Mouse (Mus musculus) midbrain, embryonic 15.5 days (tissue): ENCODE data around the gene AC170998.1. TPM values are rescaled to one million over a fixed set of nuclear protein-coding genes. Genes with fewer than 3 reads are reported as not detected.
"Not testable (repeated sequence)": the region's sequence is repeated elsewhere in the genome, so short reads cannot be mapped to it uniquely, and the experiment has no call there.

Experiments
- ATAC-seq: fragments of 200-750 bp; cut with Nextera tagmentation; replicated peaks from 2 replicates; pipeline ENCODE4 v1.8.0; 2017; ENCODE audit warnings: moderate TSS enrichment
- H3K27ac ChIP-seq: fragments of 300-500 bp; sonication (generic); 2 replicates; pipeline ENCODE4 v1.5.1; 2015; ENCODE audit warnings: mild to moderate bottlenecking, inconsistent platforms
- H3K27me3 ChIP-seq: fragments of 300-500 bp; sonication (generic); replicated peaks from 2 replicates; pipeline ENCODE4 v1.6.1; 2015; ENCODE audit warnings: inconsistent platforms
- H3K36me3 ChIP-seq: fragments of 300-500 bp; sonication (generic); replicated peaks from 2 replicates; pipeline ENCODE4 v1.6.1; 2015; ENCODE audit warnings: inconsistent platforms
- H3K4me1 ChIP-seq: fragments of 300-500 bp; sonication (generic); 2 replicates; pipeline ENCODE4 v1.6.1; 2015; ENCODE audit warnings: inconsistent platforms
- H3K4me2 ChIP-seq: fragments of 300-500 bp; sonication (generic); 2 replicates; pipeline ENCODE4 v1.6.1; 2015; ENCODE audit warnings: inconsistent platforms, mild to moderate bottlenecking, moderate library complexity
- H3K4me3 ChIP-seq: fragments of 300-500 bp; sonication (generic); 2 replicates; pipeline ENCODE4 v1.5.1; 2015; ENCODE audit warnings: mild to moderate bottlenecking, inconsistent platforms
- H3K9ac ChIP-seq: fragments of 300-500 bp; sonication (generic); 2 replicates; pipeline ENCODE4 v1.6.1; 2015; ENCODE audit warnings: mild to moderate bottlenecking, inconsistent platforms
- H3K9me3 ChIP-seq: fragments of 300-500 bp; sonication (generic); 2 replicates; pipeline ENCODE4 v1.6.1; 2016; ENCODE audit warnings: inconsistent platforms
- WGBS: fragments of 180-500 bp; shearing (Covaris S2); methylation state at CpG from one replicate; pipeline ENCODE4 v1.1.7; 2015; ENCODE audit warnings: mixed read lengths; 5-methylcytosine and 5-hydroxymethylcytosine counted together
- polyA plus RNA-seq: library from polyadenylated mRNA; unstranded; fragments of >200 nt; fragmentation: Nextera tagmentation; extraction: Ambion mirVana; gene quantifications from 2 replicates; pipeline ENCODE4 v1.2.1, GENCODE M21; 2015

Gene AC170998.1
- polyA plus RNA-seq, 1 experiment from 2014 or later, result 2.4 TPM

DNA sequence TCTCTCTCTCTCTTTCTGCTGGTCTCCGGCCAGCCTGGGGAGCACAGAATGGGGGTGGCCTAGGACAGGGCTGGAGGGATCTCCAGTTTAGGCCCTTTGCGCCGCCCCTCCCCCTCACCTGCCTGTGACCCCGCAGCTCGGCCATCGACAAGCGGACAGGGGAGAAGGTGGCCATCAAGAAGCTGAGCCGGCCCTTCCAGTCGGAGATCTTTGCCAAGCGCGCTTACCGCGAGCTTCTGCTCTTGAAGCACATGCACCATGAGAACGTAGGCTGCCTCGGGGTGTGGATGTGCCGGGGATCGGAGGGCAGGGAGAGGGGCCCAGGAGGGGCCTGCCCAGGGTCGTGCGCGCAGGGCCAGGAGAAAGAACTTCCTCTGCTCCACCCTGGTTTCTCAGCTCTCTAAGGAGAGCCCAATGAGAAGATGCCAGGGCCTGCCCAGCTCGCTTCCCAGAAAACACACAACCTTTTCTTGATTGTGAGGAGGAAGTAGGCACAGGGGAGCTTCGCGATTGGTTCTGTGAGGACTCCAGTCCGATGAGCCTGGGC, 44.1 kb downstream of the AC170998.1 start:
- Histone ChIP-seq H3K36me3 (no peaks in the 10 kb centered on the region), H3K9ac (peak overlapping the region; percentile 24; the same call in 1 of the 2 replicates), H3K4me1 (peaks cover 15% of the 10 kb centered on the region), H3K4me2 (peak overlapping the region; percentile 80), H3K9me3 (no peaks in the 10 kb centered on the region), H3K27ac (no peak overlapping the region), H3K27me3 (peaks cover 30% of the 10 kb centered on the region), H3K4me3 (peak overlapping the region; percentile 34)
- 3% methylated on average over 24 of the region's 24 CpGs for WGBS
- no peak for ATAC-seq

GRCm38 (mm10) chr17:28771289-28771688, 45.4 kb downstream of the AC170998.1 start:
- Histone ChIP-seq H3K9ac (no peak overlapping the region), H3K27ac (no peak overlapping the region), H3K27me3 (peaks cover 30% of the 10 kb centered on the region), H3K36me3 (no peaks in the 10 kb centered on the region), H3K4me1 (peaks cover 15% of the 10 kb centered on the region), H3K4me3 (no peak overlapping the region), H3K4me2 (no peak overlapping the region), H3K9me3 (no peaks in the 10 kb centered on the region)
- 93% methylated on average over 5 of the region's 5 CpGs for WGBS
- ATAC-seq, result no peak

- not testable (repeated sequence) for H3K9me3 ChIP-seq, H3K4me2 ChIP-seq, ATAC-seq, H3K4me3 ChIP-seq, H3K9ac ChIP-seq, H3K27ac ChIP-seq, H3K4me1 ChIP-seq, H3K36me3 ChIP-seq
- peaks cover 18% of the 10 kb centered on the region for H3K27me3 ChIP-seq
- 89% methylated on average over 9 of the region's 9 CpGs for WGBS
These were observed 48.4 kb downstream of the AC170998.1 start for GRCm38 (mm10) chr17:28774303-28774702.

- no peak overlapping the region for H3K27ac ChIP-seq
- WGBS, result 82% methylated on average over 4 of the region's 4 CpGs
- no peak overlapping the region for H3K4me2 ChIP-seq
- no peak overlapping the region for H3K9ac ChIP-seq
- peaks cover 10% of the 10 kb centered on the region; the same call in 1 of the 2 replicates for H3K27me3 ChIP-seq
- no peaks in the 10 kb centered on the region for H3K9me3 ChIP-seq
- no peak overlapping the region for H3K4me3 ChIP-seq
- peaks cover 1% of the 10 kb centered on the region for H3K4me1 ChIP-seq
- ATAC-seq, result no peak
- no peaks in the 10 kb centered on the region for H3K36me3 ChIP-seq
These were observed 49.3 kb downstream of the AC170998.1 start for GRCm38 (mm10) chr17:28775161-28775560.

Other genes with a start within 250 kb of the AC170998.1 start
- gene Fkbp5, start 208.6 kb upstream of the AC170998.1 start, polyA plus RNA-seq, result 37.3 and 39.8 TPM in 2 replicates
- not detected in 2 replicates for gene Armc12, start 195.3 kb upstream of the AC170998.1 start, polyA plus RNA-seq
- not detected in 2 replicates for gene Clpsl2, start 176.7 kb upstream of the AC170998.1 start, polyA plus RNA-seq
- 0.36 TPM in 1 of 2 replicates, not detected in the other for gene Clps, start 165.3 kb upstream of the AC170998.1 start, polyA plus RNA-seq
- gene Lhfpl5, start 150.4 kb upstream of the AC170998.1 start, polyA plus RNA-seq, result 11.3 and 11.4 TPM in 2 replicates
- 88.2 and 91.3 TPM in 2 replicates for gene Srpk1, start 103.4 kb upstream of the AC170998.1 start, polyA plus RNA-seq
- 1.4 and 1.5 TPM in 2 replicates for gene Slc26a8, start 35.9 kb upstream of the AC170998.1 start, polyA plus RNA-seq
- 27.5 and 27.7 TPM in 2 replicates for gene Mapk14, start 34.8 kb upstream of the AC170998.1 start, polyA plus RNA-seq
- gene Mapk13, start 43.2 kb downstream of the AC170998.1 start, polyA plus RNA-seq, result 0.86 and 1.1 TPM in 2 replicates
- 6.9 and 9.5 TPM in 2 replicates for gene Brpf3, start 75.0 kb downstream of the AC170998.1 start, polyA plus RNA-seq
- 0.05 and 0.10 TPM in 2 replicates for gene Pnpla1, start 132.3 kb downstream of the AC170998.1 start, polyA plus RNA-seq
- 1.7 and 2.5 TPM in 2 replicates for gene 4930539E08Rik, start 189.2 kb downstream of the AC170998.1 start, polyA plus RNA-seq
- gene Pxt1, start 217.8 kb downstream of the AC170998.1 start, polyA plus RNA-seq, result 0.17 TPM in 1 of 2 replicates, not detected in the other
- 91.1 and 93.9 TPM in 2 replicates for gene Kctd20, start 225.9 kb downstream of the AC170998.1 start, polyA plus RNA-seq